Mouse (Mus musculus): ENCODE measurements at regions not wholly inside any gene's neighbourhood (a gene's known extent, or its start where the extent isn't known, plus 50 kb on each side); places are given as distances from the start of the nearest gene placed in this dataset.

DNA sequence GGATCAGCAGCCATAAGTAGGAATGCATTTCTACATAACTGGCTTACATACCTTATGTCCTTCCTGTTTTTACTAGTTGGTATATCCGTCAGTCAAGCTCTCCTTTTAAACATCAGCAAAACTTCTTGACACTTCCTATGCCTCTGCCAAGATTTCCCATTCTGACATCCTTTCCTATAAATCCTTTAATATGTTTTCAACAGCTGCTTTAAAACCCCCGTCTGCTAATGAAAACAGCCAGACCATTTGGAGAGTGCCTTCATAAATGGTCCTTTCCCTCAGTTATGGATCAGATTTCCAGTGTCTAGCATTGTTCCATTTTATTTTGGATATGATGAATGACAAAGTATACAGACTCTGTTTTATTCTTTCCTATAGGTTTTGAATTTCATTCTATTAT lies 270.7 kb upstream of the Rgmb start:
- DNase-seq = no peak

- no peak for DNase-seq
Observed at GRCm38 (mm10) chr17:16092952-16093351, 262.1 kb upstream of the Rgmb start.

- no peak for DNase-seq
Observed at GRCm38 (mm10) chr17:16089619-16090280, 258.9 kb upstream of the Rgmb start.

- DNase-seq = no peak
Observed at GRCm38 (mm10) chr17:16088879-16089618, 258.2 kb upstream of the Rgmb start.

GRCm38 (mm10) chr17:16087046-16087445 lies 256.2 kb upstream of the Rgmb start:
- DNase-seq = no peak

- DNase-seq = no peak
Observed at GRCm38 (mm10) chr17:16082842-16083241, 252.0 kb upstream of the Rgmb start.

DNA sequence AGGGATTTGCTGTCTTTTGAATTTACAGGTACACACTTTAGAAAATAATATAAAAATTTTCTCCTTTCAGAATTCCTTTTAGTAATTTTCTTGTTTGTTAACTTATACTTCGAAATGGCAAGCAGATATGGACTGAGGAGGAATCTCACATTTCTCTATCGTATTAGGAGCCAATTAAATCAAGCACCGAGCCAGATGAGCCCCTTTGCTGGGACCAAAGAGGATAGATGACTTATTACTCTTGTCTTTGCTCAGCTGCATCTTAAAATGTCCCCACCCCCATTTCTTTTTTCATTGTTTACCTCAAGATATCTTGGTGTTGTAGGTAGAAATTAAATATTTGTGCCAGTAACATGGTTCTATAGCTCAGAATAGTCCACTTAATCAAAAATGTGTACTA lies 247.7 kb upstream of the Rgmb start:
- no peak for DNase-seq

- no peak for DNase-seq
Observed at GRCm38 (mm10) chr17:16069334-16069733, 238.5 kb upstream of the Rgmb start.

GRCm38 (mm10) chr17:16067858-16068257 lies 237.0 kb upstream of the Rgmb start:
- no peak for DNase-seq

DNA sequence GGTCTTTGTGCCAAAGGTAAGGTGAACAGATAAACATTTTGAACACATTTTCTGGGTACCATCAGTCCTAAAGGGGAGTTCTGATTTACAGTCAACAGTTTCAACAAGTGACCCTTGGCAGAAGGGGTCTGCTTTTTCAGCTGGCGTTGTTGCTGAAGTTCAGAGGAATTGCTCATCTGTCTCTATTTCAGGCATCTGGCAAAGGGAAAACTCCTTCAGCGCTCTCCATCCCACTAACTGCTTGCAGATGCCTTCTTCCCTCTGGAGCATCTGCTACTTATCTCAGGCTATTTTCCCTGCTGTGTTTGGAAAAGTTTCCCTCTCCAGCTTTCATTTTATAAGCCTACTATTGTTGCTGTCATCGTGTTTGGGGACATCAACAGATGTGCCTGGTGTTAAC lies 223.6 kb upstream of the Rgmb start:
- peak in 1 of 2 experiments; percentile 5 for DNase-seq

- DNase-seq = peak; percentile 39 to 60
Observed at GRCm38 (mm10) chr17:16051713-16052112, 220.9 kb upstream of the Rgmb start.

GRCm38 (mm10) chr17:16041542-16042251 lies 210.9 kb upstream of the Rgmb start:
- DNase-seq = no peak

GRCm38 (mm10) chr17:16027989-16028388 lies 197.2 kb upstream of the Rgmb start:
- DNase-seq = no peak

GRCm38 (mm10) chr17:16004871-16005575 lies 174.2 kb upstream of the Rgmb start:
- no peak for DNase-seq

DNA sequence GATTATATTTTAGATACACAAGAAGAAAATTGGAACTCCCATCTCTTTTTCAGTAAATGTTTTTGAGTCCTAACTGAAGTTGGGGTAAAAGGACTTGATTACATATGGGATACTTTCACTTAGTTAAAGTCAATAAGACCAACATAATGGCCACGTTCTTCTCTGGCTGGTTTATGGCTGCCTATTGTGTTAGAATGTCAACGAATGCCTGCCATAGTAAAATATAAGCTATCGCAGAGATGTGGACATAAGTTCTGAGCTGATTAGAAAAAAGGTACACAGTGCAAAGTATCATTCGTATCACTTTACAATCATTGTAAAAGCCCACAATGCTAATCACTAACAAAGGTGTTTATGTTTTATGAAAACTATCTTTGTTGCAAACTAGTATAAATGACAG lies 173.2 kb upstream of the Rgmb start:
- no peak for DNase-seq

DNA sequence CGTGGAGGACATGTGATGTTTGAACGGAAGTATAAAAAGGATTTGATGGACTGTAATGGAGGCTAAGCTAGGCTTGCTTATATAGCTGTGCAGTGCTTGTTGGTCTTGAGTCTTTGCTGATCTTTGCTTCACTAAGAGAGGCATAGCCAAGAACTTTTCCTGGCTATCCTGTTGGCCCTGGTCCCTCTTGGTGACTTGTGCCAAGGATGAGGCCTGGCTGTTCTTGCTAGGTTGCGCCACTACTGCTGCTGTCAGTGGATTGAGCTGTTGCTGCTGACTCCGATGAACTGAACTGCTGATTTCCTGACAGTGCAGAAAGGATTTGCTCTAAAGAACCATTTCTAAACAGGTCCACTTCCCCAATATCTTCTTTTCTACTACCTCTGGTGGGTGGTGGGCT lies 167.9 kb upstream of the Rgmb start:
- no peak for DNase-seq

DNA sequence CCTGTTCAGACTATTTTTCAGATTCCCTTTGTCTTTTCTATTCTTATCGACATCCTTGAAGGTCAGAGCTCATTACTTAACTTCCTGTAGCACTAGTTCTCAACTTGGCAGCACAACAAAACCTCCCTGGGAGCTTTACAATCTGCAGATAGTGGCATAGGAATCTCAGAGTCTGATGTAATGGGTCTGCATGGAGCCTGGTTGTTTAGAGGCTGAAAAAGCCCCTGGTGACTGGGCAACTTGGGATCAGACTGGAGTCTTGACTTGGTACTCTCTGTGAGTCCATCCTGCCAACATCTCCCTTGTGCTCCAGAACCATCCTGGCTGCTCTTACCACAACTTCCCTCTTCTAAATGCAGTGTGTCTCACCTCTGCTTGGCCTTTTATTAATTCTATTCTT lies 166.4 kb upstream of the Rgmb start:
- no peak for DNase-seq

GRCm38 (mm10) chr17:15995493-15995892 lies 164.7 kb upstream of the Rgmb start:
- no peak for DNase-seq

DNA sequence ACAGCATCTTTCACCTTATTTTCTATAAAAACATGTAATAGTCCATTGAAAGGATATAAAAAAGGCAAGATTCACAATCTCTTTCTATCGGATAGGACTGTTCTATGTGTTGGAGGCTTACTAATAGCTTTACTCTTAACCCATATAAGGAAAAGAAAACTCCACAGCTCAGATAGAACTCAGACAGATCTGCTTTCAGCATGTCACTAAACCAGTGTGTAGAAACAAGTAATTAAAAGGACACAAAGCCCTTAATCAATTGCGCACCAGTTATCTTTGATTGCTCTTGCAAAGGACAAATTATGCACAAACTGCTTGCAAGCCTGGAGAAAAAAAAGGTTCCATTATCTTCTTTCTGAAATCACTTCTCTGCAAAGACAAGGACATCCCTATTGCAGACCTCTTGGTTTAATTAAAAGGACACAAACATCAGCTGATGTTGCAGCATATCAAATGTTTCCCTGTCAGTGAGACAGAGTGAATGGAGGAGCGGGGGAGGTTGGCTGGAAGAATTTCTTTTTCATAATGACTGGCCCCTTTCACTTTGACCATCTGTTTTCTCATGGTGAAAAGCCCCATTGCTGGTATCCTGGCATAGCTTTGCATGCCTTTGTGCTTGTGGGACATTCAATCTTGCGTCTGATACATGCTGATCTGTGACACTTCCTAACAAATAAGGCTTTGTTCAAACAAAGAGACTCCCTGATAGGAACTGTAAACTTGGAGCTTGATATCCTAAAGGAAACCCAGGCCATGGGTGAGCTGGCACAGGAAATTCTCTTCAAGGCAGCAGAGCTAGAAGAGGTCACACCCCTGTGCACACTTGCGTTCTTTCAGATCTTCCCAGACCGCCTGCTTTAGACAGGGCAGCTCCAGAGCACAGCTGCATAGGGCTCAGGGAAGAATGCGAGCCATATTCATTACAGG lies 162.8 kb upstream of the Rgmb start:
- DNase-seq = peak; percentile 2 to 13

- no peak for DNase-seq
Observed at GRCm38 (mm10) chr17:15991916-15992315, 161.1 kb upstream of the Rgmb start.

GRCm38 (mm10) chr17:15990303-15990702 lies 159.5 kb upstream of the Rgmb start:
- no peak for DNase-seq

GRCm38 (mm10) chr17:15981558-15981957 lies 150.7 kb upstream of the Rgmb start:
- DNase-seq = no peak
